22 mouse cellular contexts compared by ENCODE assay signal in genomic region chr7:82834471-82834870, GRCm38 (mm10). TPM values are rescaled to one million over a fixed set of nuclear protein-coding genes. Genes with fewer than 3 reads are reported as not detected.
DNase-seq lines count a peak whose midpoint lies in the region; ATAC-seq lines count a peak whose summit lies in the region.
"Had no signal": no experiment of that assay in that cellular context is flagged by ENCODE, and none has a peak within 500 bp of the region (broad histone marks: within the 10 kb centered on the region; RNA-seq: fewer than 3 reads in every experiment).

No protein-coding gene starts in this region.

- DNase-seq in spleen, postnatal 36 days (ENCODE audit: low spot score in 2 of 2): peak; percentile 13 to 15
- DNase-seq in spleen, adult 12 weeks (ENCODE audit: low spot score): no peak
- DNase-seq in natural killer cell, adult 2 months (ENCODE audit: low spot score in 2 of 2): peak; percentile 2 to 24
- peak; percentile 49 for DNase-seq in thymus, postnatal 4 days
- DNase-seq in embryo, embryonic 11 days: no peak
- DNase-seq: adrenal gland, postnatal 36 days; cerebellum, adult 9-10 months; heart, postnatal 10 days; kidney, adult 2 months; liver; lung, postnatal 14 days; right cerebral cortex, postnatal 4 days had no signal

- no peak overlapping the region for H3K4me3 ChIP-seq in midbrain, embryonic 16.5 days (ENCODE audit: low read depth, low read length)
- H3K4me3 ChIP-seq: embryonic facial prominence, embryonic 13.5 days; erythroblast, embryonic 14.5 days; forebrain, embryonic 12.5 days; heart, embryonic 12.5 days; hindbrain, embryonic 10.5 days; limb, embryonic 10.5 days had no signal

- WGBS in midbrain, embryonic 16.5 days: 87% methylated on average over 4 of the region's 4 CpGs

- no peaks in the 10 kb centered on the region for H3K4me1 ChIP-seq in midbrain, embryonic 16.5 days (ENCODE audit: control insufficient read depth, insufficient read depth, low read length)
- H3K4me1 ChIP-seq: forebrain, embryonic 12.5 days; heart, embryonic 12.5 days had no signal

- ATAC-seq in common myeloid progenitor, adult 5-6 weeks (replicated peaks; ENCODE audit: low read depth, poor library complexity, severe bottlenecking): peak; percentile 45; the same call in 1 of the 2 replicates
- no peak for ATAC-seq in midbrain, embryonic 16.5 days
- ATAC-seq: hindbrain, embryonic 16.5 days had no signal

- H3K27ac ChIP-seq in midbrain, embryonic 16.5 days (ENCODE audit: low read length): no peak overlapping the region
- H3K27ac ChIP-seq: embryonic facial prominence, embryonic 13.5 days; forebrain, embryonic 12.5 days; hindbrain, embryonic 10.5 days; kidney, postnatal 0 days; limb, embryonic 10.5 days had no signal

- no peaks in the 10 kb centered on the region for H3K27me3 ChIP-seq in midbrain, embryonic 16.5 days (ENCODE audit: control insufficient read depth, insufficient read depth, low read depth, low read length)
- H3K27me3 ChIP-seq: embryonic facial prominence, embryonic 13.5 days; forebrain, embryonic 12.5 days; heart, embryonic 12.5 days had no signal

- no peak overlapping the region for H3K9ac ChIP-seq in midbrain, embryonic 16.5 days (ENCODE audit: low read depth, low read length)
- H3K9ac ChIP-seq: embryonic facial prominence, embryonic 13.5 days; forebrain, embryonic 12.5 days; heart, embryonic 12.5 days had no signal

- H3K4me2 ChIP-seq in midbrain, embryonic 16.5 days (ENCODE audit: low read length): no peak overlapping the region
- H3K4me2 ChIP-seq: embryonic facial prominence, embryonic 13.5 days; forebrain, embryonic 12.5 days; heart, embryonic 12.5 days had no signal

- H3K9me3 ChIP-seq in midbrain, embryonic 16.5 days (replicated peaks; ENCODE audit: control insufficient read depth, low read length, poor library complexity, severe bottlenecking): no peaks in the 10 kb centered on the region
- H3K9me3 ChIP-seq: embryonic facial prominence, embryonic 13.5 days; forebrain, embryonic 12.5 days; heart, embryonic 12.5 days; hindbrain, embryonic 10.5 days; limb, embryonic 10.5 days had no signal

- H3K36me3 ChIP-seq in midbrain, embryonic 16.5 days (ENCODE audit: control insufficient read depth, insufficient read depth, low read length): no peaks in the 10 kb centered on the region
- H3K36me3 ChIP-seq: embryonic facial prominence, embryonic 13.5 days; forebrain, embryonic 12.5 days; heart, embryonic 12.5 days; hindbrain, embryonic 10.5 days; limb, embryonic 10.5 days had no signal

RNA-seq across cellular contexts. Expression of gene Mex3b, which starts 32.7 kb away (rescaled TPM):
- total RNA-seq in common myeloid progenitor, adult 5-6 weeks (2017): 10.4 and 11.0 TPM in 2 replicates
- 25.0 and 36.7 TPM in 2 replicates for polyA plus RNA-seq in midbrain, embryonic 16.5 days (2015; fragmentation: Nextera tagmentation; extraction: Ambion mirVana)

Comparison
In these comparisons a context has a peak if more than half of its experiments do, and no peak if none do; other contexts are left out.
1. DNase-seq: peak in spleen, postnatal 36 days (2 of 2), natural killer cell, adult 2 months (2 of 2) and thymus, postnatal 4 days (single experiment); none in spleen, adult 12 weeks (single experiment) and embryo, embryonic 11 days (single experiment).